Mouse (Mus musculus): ENCODE measurements at regions not wholly inside any gene's neighbourhood (a gene's known extent, or its start where the extent isn't known, plus 50 kb on each side); places are given as distances from the start of the nearest gene placed in this dataset.

- Histone ChIP-seq H3K4me3 (replicated peaks; ENCODE audit: extremely low read depth, low read depth, low read length) (no peak overlapping the region), H3K4me1 (ENCODE audit: control insufficient read depth, insufficient read depth, low read length) (no peaks in the 10 kb centered on the region)
- WGBS, result 73% methylated on average over 6 of the region's 6 CpGs
- TF ChIP-seq CTCF (IDR thresholded peaks at IDR 0.05; ENCODE audit: insufficient read depth, low read length), result no peak
- TF ChIP-seq POLR2A (IDR thresholded peaks at IDR 0.05; ENCODE audit: borderline replicate concordance, extremely low read depth, low read depth, low read length), result no peak
- DNase-seq, result no peak
Observed at GRCm38 (mm10) chr2:179318046-179318445, 124.2 kb upstream of the Cdh4 start.

GRCm38 (mm10) chr2:179325242-179325641, 117.0 kb upstream of the Cdh4 start:
- 85% methylated on average over 5 of the region's 5 CpGs for WGBS
- TF ChIP-seq CTCF (IDR thresholded peaks at IDR 0.05; ENCODE audit: insufficient read depth, low read length) (no peak), POLR2A (IDR thresholded peaks at IDR 0.05; ENCODE audit: borderline replicate concordance, extremely low read depth, low read depth, low read length) (no peak)
- Histone ChIP-seq H3K4me1 (ENCODE audit: control insufficient read depth, insufficient read depth, low read length) (no peaks in the 10 kb centered on the region), H3K4me3 (replicated peaks; ENCODE audit: extremely low read depth, low read depth, low read length) (no peak overlapping the region)
- no peak for DNase-seq

GRCm38 (mm10) chr2:179332872-179333489, 109.2 kb upstream of the Cdh4 start:
- 39% methylated on average over 5 of the region's 5 CpGs for WGBS
- TF ChIP-seq CTCF (IDR thresholded peaks at IDR 0.05; ENCODE audit: insufficient read depth, low read length), result no peak
- no peak for TF ChIP-seq POLR2A (IDR thresholded peaks at IDR 0.05; ENCODE audit: borderline replicate concordance, extremely low read depth, low read depth, low read length)
- Histone ChIP-seq H3K4me3 (replicated peaks; ENCODE audit: extremely low read depth, low read depth, low read length) (no peak overlapping the region), H3K4me1 (ENCODE audit: control insufficient read depth, insufficient read depth, low read length) (no peaks in the 10 kb centered on the region)
- DNase-seq, result no peak

GRCm38 (mm10) chr2:179333587-179333986, 108.6 kb upstream of the Cdh4 start:
- TF ChIP-seq CTCF (IDR thresholded peaks at IDR 0.05; ENCODE audit: insufficient read depth, low read length) (no peak), POLR2A (IDR thresholded peaks at IDR 0.05; ENCODE audit: borderline replicate concordance, extremely low read depth, low read depth, low read length) (no peak)
- no peak overlapping the region for H3K4me3 ChIP-seq (replicated peaks; ENCODE audit: extremely low read depth, low read depth, low read length)
- WGBS, result 78% methylated on average over 5 of the region's 5 CpGs
- H3K4me1 ChIP-seq (ENCODE audit: control insufficient read depth, insufficient read depth, low read length), result no peaks in the 10 kb centered on the region
- no peak for DNase-seq

- no peak for TF ChIP-seq CTCF (IDR thresholded peaks at IDR 0.05; ENCODE audit: insufficient read depth, low read length)
- TF ChIP-seq POLR2A (IDR thresholded peaks at IDR 0.05; ENCODE audit: borderline replicate concordance, extremely low read depth, low read depth, low read length), result no peak
- H3K4me3 ChIP-seq (replicated peaks; ENCODE audit: extremely low read depth, low read depth, low read length), result no peak overlapping the region
- 19% methylated on average over 1 of the region's 1 CpGs for WGBS
- no peak for DNase-seq
- H3K4me1 ChIP-seq (ENCODE audit: control insufficient read depth, insufficient read depth, low read length), result no peaks in the 10 kb centered on the region
Observed at GRCm38 (mm10) chr2:179336235-179336634, 106.0 kb upstream of the Cdh4 start.

- Histone ChIP-seq H3K4me1 (ENCODE audit: control insufficient read depth, insufficient read depth, low read length) (no peaks in the 10 kb centered on the region), H3K4me3 (replicated peaks; ENCODE audit: extremely low read depth, low read depth, low read length) (no peak overlapping the region)
- TF ChIP-seq CTCF (IDR thresholded peaks at IDR 0.05; ENCODE audit: insufficient read depth, low read length), result no peak
- no peak for TF ChIP-seq POLR2A (IDR thresholded peaks at IDR 0.05; ENCODE audit: borderline replicate concordance, extremely low read depth, low read depth, low read length)
- no peak for DNase-seq
- 50% methylated on average over 3 of the region's 3 CpGs for WGBS
Observed at GRCm38 (mm10) chr2:179352676-179353075, 89.6 kb upstream of the Cdh4 start.

GRCm38 (mm10) chr2:179354866-179355265, 87.4 kb upstream of the Cdh4 start:
- DNase-seq, result no peak
- WGBS, result 69% methylated on average over 5 of the region's 5 CpGs
- H3K4me1 ChIP-seq (ENCODE audit: control insufficient read depth, insufficient read depth, low read length), result no peaks in the 10 kb centered on the region
- no peak overlapping the region for H3K4me3 ChIP-seq (replicated peaks; ENCODE audit: extremely low read depth, low read depth, low read length)
- TF ChIP-seq CTCF (IDR thresholded peaks at IDR 0.05; ENCODE audit: insufficient read depth, low read length), result no peak
- no peak for TF ChIP-seq POLR2A (IDR thresholded peaks at IDR 0.05; ENCODE audit: borderline replicate concordance, extremely low read depth, low read depth, low read length)

- no peak for DNase-seq
- no peaks in the 10 kb centered on the region for H3K4me1 ChIP-seq (ENCODE audit: control insufficient read depth, insufficient read depth, low read length)
- TF ChIP-seq CTCF (IDR thresholded peaks at IDR 0.05; ENCODE audit: insufficient read depth, low read length) (no peak), POLR2A (IDR thresholded peaks at IDR 0.05; ENCODE audit: borderline replicate concordance, extremely low read depth, low read depth, low read length) (no peak)
- H3K4me3 ChIP-seq (replicated peaks; ENCODE audit: extremely low read depth, low read depth, low read length), result no peak overlapping the region
- 65% methylated on average over 14 of the region's 14 CpGs for WGBS
Observed at GRCm38 (mm10) chr2:179370882-179371546, 71.2 kb upstream of the Cdh4 start.

GRCm38 (mm10) chr2:179371553-179371952, 70.7 kb upstream of the Cdh4 start:
- TF ChIP-seq CTCF (IDR thresholded peaks at IDR 0.05; ENCODE audit: insufficient read depth, low read length) (no peak), POLR2A (IDR thresholded peaks at IDR 0.05; ENCODE audit: borderline replicate concordance, extremely low read depth, low read depth, low read length) (no peak)
- WGBS, result 59% methylated on average over 7 of the region's 7 CpGs
- H3K4me1 ChIP-seq (ENCODE audit: control insufficient read depth, insufficient read depth, low read length), result no peaks in the 10 kb centered on the region
- DNase-seq, result no peak
- no peak overlapping the region for H3K4me3 ChIP-seq (replicated peaks; ENCODE audit: extremely low read depth, low read depth, low read length)
